Mouse (Mus musculus) frontal cortex, postnatal 36 days (tissue): ENCODE measurements around the gene Trp73.

Experiments
- DNase-seq, 2 experiments: peaks; one replicate each; pipeline ENCODE4 v3.0.0; 2022; ENCODE audit warnings: low spot score in 2 of 2

Trp73 gene

GRCm38 (mm10) chr4:154142211-154143040 lies 2.4 kb upstream of the Trp73 start, which contains the start of gene Wrap73:
TSS of gene Wrap73 (plus strand) at chr4:154142372.
- DNase-seq, result peak; percentile 88 to 89

- DNase-seq, result no peak
Measured at GRCm38 (mm10) chr4:154141009-154141867, 1.2 kb upstream of the Trp73 start.

GRCm38 (mm10) chr4:154140213-154141008 lies 403 bp upstream of the Trp73 start:
- DNase-seq, result no peak

GRCm38 (mm10) chr4:154139671-154140181 lies 282 bp downstream of the Trp73 start:
- no peak for DNase-seq

GRCm38 (mm10) chr4:154137139-154137538 lies 2.9 kb downstream of the Trp73 start:
- no peak for DNase-seq

- DNase-seq, result no peak
Measured at GRCm38 (mm10) chr4:154134803-154135202, 5.2 kb downstream of the Trp73 start.

GRCm38 (mm10) chr4:154131894-154132293 lies 8.1 kb downstream of the Trp73 start:
- no peak for DNase-seq

- DNase-seq, result no peak
Measured at GRCm38 (mm10) chr4:154129950-154130349, 10.1 kb downstream of the Trp73 start.

GRCm38 (mm10) chr4:154127273-154127672 lies 12.7 kb downstream of the Trp73 start:
- DNase-seq, result no peak

GRCm38 (mm10) chr4:154125202-154125601 lies 14.8 kb downstream of the Trp73 start:
- DNase-seq, result no peak

- no peak for DNase-seq
Measured at GRCm38 (mm10) chr4:154123553-154123952, 16.5 kb downstream of the Trp73 start.

- DNase-seq, result no peak
Measured at GRCm38 (mm10) chr4:154122374-154122773, 17.6 kb downstream of the Trp73 start.

- no peak for DNase-seq
Measured at GRCm38 (mm10) chr4:154121800-154122199, 18.2 kb downstream of the Trp73 start.

- DNase-seq, result no peak
Measured at GRCm38 (mm10) chr4:154119208-154119607, 20.8 kb downstream of the Trp73 start.

GRCm38 (mm10) chr4:154118782-154119181 lies 21.2 kb downstream of the Trp73 start:
- DNase-seq, result no peak

GRCm38 (mm10) chr4:154116421-154116820 lies 23.6 kb downstream of the Trp73 start:
- no peak for DNase-seq

GRCm38 (mm10) chr4:154109850-154110243 lies 30.2 kb downstream of the Trp73 start:
- no peak for DNase-seq

- DNase-seq, result peak; percentile 17 to 45
Measured at GRCm38 (mm10) chr4:154109216-154109849, 30.7 kb downstream of the Trp73 start.

- DNase-seq, result no peak
Measured at GRCm38 (mm10) chr4:154106497-154107061, 33.4 kb downstream of the Trp73 start.

- DNase-seq, result peak; percentile 55 to 65
Measured at GRCm38 (mm10) chr4:154105381-154106001, 34.5 kb downstream of the Trp73 start.
